Mouse (Mus musculus) mouse trophoblast stem cell (cell line): ENCODE results near the gene Bcl7a.

Experiments
- in situ Hi-C, 2 experiments: fragments of 300-500 bp; cut with MseI, MboI; formaldehyde crosslinking; loops; 2 replicates in 1 of 2; 3 replicates in 1 of 2; pipeline ENCODE4 v1.15.1; 2025

The Bcl7a gene

DNA sequence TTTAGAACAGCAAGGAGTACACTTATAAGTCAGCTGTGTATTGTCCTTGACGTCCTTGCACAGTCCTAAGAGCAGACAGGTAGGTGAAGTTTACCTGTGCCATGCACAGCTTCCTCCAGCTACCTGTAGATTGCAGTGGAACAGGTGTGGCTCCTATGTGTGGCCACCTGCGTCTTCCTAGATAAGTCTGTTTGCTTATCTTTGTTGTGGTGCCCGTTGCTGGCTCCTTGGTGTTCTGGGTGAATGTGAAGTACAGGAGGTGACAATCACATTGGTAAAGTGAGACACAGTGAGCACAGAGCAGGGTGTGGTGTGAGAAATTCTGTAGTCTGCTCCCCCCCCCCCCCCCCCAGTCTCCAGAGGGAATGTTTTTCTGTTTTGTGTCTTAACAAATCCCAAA is 72.5 kb downstream of the Bcl7a start:
- in situ Hi-C loops, result no loop called here

DNA sequence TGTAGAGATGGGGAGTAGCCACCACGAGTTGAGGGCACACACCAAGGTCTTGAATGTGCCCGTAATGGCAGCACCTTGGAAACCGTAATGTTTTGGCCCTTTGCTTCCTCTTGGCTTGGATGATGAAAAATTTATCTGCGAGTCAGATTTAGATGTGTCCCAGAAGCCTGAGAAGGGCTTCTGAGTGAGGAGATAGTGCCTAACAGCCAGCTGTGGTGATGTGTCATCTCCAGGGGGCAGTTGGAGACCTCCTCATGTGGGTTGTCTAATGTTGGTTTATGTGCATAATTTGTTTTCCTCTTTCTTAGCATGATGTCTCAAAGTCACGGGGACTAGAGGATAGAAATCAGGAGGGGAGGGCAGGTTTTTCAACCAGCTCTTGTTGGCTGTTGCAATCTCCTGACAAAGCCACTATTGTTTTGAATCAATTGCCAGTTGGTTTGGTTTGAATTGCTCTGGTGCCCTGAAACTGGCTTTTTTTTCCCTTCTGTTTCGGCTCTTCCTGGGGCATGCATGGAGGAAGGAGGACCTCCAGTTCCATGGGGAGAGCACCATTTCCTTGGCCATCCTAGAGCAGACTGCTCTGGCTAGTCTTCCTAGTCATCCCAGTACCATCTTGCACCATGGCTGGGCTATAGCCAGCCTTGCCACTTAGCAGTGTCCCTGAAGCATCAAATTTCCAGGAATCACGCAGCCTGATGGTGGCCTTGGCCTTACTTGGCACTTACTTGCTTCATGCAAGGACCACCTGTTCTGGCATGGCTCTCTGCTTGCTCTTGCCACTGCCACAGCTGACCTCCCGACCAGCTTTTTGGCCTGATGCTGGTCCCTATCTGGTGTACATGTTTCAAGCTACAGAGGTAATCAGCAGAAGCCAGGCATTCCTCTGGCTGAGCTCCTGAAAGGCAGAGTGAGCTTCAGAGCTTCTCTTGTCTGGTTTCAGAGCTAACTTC is 73.2 kb downstream of the Bcl7a start:
- in situ Hi-C loops, result no loop called here

DNA sequence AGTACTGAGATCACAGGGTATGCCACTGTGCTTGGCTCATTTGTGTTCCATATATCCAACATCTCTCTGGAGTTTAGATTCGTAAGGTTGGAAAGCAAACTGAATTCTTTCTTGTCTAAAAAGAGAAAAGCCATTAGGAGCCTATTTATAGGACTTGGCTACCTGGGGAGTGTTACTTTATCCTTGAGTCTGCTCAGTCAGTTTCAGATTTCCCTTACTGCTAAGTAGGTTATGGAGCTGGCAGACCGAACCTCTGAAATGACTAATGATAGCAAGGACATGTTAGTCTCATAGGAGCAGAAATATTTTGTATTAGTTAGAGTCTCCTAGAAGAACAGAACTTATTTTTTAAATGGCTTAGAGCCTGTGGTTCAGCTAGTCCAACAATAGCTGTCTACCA is 80.3 kb downstream of the Bcl7a start:
- in situ Hi-C loops, result no loop called here
